Mouse (Mus musculus): ENCODE results near the gene Mgea5. TPM values are rescaled to one million over a fixed set of nuclear protein-coding genes. Genes with fewer than 3 reads are reported as not detected.

Mgea5 gene
- polyA plus RNA-seq, 1 experiment, result 27.1 TPM

- no peak for TF ChIP-seq REST (IDR thresholded peaks at IDR 0.05; ENCODE audit: insufficient read depth, insufficient read length)
- TF ChIP-seq POLR2A (IDR thresholded peaks at IDR 0.05; ENCODE audit: insufficient read length, low read depth), result no peak
- no peak for TF ChIP-seq SRF (IDR thresholded peaks at IDR 0.05; ENCODE audit: control insufficient read depth, insufficient read length, low read depth)
- no peak for TF ChIP-seq MYOD1 (IDR thresholded peaks at IDR 0.05; ENCODE audit: control insufficient read depth in 1 of 3, insufficient read length in 2 of 3, low read depth in 2 of 3)
- TF ChIP-seq POLR2AphosphoS2 (IDR thresholded peaks at IDR 0.05; ENCODE audit: insufficient read length, low read depth), result no peak
- no peak for TF ChIP-seq E2F4 (IDR thresholded peaks at IDR 0.05; ENCODE audit: insufficient read depth)
- no peak for TF ChIP-seq MAX (IDR thresholded peaks at IDR 0.05; ENCODE audit: low read depth)
- TF ChIP-seq TCF3 (IDR thresholded peaks at IDR 0.05; ENCODE audit: insufficient read length, low read depth), result no peak
- no peak for TF ChIP-seq USF1 (IDR thresholded peaks at IDR 0.05; ENCODE audit: low read depth)
- TF ChIP-seq TCF12 (IDR thresholded peaks at IDR 0.05; ENCODE audit: insufficient read depth, poor library complexity, severe bottlenecking), result no peak
- no peak for TF ChIP-seq MYOG (IDR thresholded peaks at IDR 0.05; ENCODE audit: control insufficient read depth in 1 of 3, insufficient read depth in 1 of 3, insufficient read length in 2 of 3, low read depth in 2 of 3)
- Histone ChIP-seq H3ac (ENCODE audit: control insufficient read depth, insufficient read length) (no peak overlapping the region), H3K4me2 (ENCODE audit: low read depth) (no peak overlapping the region), H3K36me3 (ENCODE audit: control insufficient read depth, insufficient read depth) (no peaks in the 10 kb centered on the region), H3K27me3 (ENCODE audit: control insufficient read depth, insufficient read depth, insufficient read length) (peaks cover 59% of the 10 kb centered on the region), H3K79me2 (ENCODE audit: control insufficient read depth, insufficient read depth) (no peaks in the 10 kb centered on the region), H3K4me3 (no peak overlapping the region)
Measured at GRCm38 (mm10) chr19:45734191-45734590, 49.4 kb downstream of the Mgea5 start.

- Histone ChIP-seq H3K4me2 (ENCODE audit: low read depth) (no peak overlapping the region), H3K36me3 (ENCODE audit: control insufficient read depth, insufficient read depth) (no peaks in the 10 kb centered on the region), H3K27me3 (ENCODE audit: control insufficient read depth, insufficient read depth, insufficient read length) (peaks cover 59% of the 10 kb centered on the region), H3K4me3 (no peak overlapping the region), H3K79me2 (ENCODE audit: control insufficient read depth, insufficient read depth) (no peaks in the 10 kb centered on the region), H3ac (ENCODE audit: control insufficient read depth, insufficient read length) (no peak overlapping the region)
- TF ChIP-seq MYOG (IDR thresholded peaks at IDR 0.05; ENCODE audit: control insufficient read depth in 1 of 3, insufficient read depth in 1 of 3, insufficient read length in 2 of 3, low read depth in 2 of 3) (no peak), E2F4 (IDR thresholded peaks at IDR 0.05; ENCODE audit: insufficient read depth) (no peak), MAX (IDR thresholded peaks at IDR 0.05; ENCODE audit: low read depth) (no peak)
Measured at GRCm38 (mm10) chr19:45733564-45733963, 50.1 kb downstream of the Mgea5 start.

- TF ChIP-seq MAX (IDR thresholded peaks at IDR 0.05; ENCODE audit: low read depth), result no peak
- TF ChIP-seq TCF3 (IDR thresholded peaks at IDR 0.05; ENCODE audit: insufficient read length, low read depth), result no peak
- no peak for TF ChIP-seq TCF12 (IDR thresholded peaks at IDR 0.05; ENCODE audit: insufficient read depth, poor library complexity, severe bottlenecking)
- TF ChIP-seq MYOG (IDR thresholded peaks at IDR 0.05; ENCODE audit: control insufficient read depth in 1 of 3, insufficient read depth in 1 of 3, insufficient read length in 2 of 3, low read depth in 2 of 3), result no peak
- no peak for TF ChIP-seq E2F4 (IDR thresholded peaks at IDR 0.05; ENCODE audit: insufficient read depth)
- TF ChIP-seq CEBPB (IDR thresholded peaks at IDR 0.05; ENCODE audit: insufficient read depth, poor library complexity, severe bottlenecking), result no peak
- TF ChIP-seq USF1 (IDR thresholded peaks at IDR 0.05; ENCODE audit: low read depth), result no peak
- no peak for TF ChIP-seq REST (IDR thresholded peaks at IDR 0.05; ENCODE audit: insufficient read depth, insufficient read length)
- no peak for TF ChIP-seq POLR2A (IDR thresholded peaks at IDR 0.05; ENCODE audit: insufficient read length, low read depth)
- no peak for TF ChIP-seq POLR2AphosphoS2 (IDR thresholded peaks at IDR 0.05; ENCODE audit: insufficient read length, low read depth)
- no peak overlapping the region for H3K4me2 ChIP-seq (ENCODE audit: low read depth)
- no peaks in the 10 kb centered on the region for H3K79me2 ChIP-seq (ENCODE audit: control insufficient read depth, insufficient read depth)
- H3ac ChIP-seq (ENCODE audit: control insufficient read depth, insufficient read length), result no peak overlapping the region
- no peaks in the 10 kb centered on the region for H3K36me3 ChIP-seq (ENCODE audit: control insufficient read depth, insufficient read depth)
- H3K27me3 ChIP-seq (ENCODE audit: control insufficient read depth, insufficient read depth, insufficient read length), result peaks cover 61% of the 10 kb centered on the region
- no peak overlapping the region for H3K4me3 ChIP-seq
Measured at GRCm38 (mm10) chr19:45731658-45732057, 52.0 kb downstream of the Mgea5 start.

GRCm38 (mm10) chr19:45730042-45730441, 53.6 kb downstream of the Mgea5 start:
- H3ac ChIP-seq (ENCODE audit: control insufficient read depth, insufficient read length), result no peak overlapping the region
- peaks cover 69% of the 10 kb centered on the region for H3K27me3 ChIP-seq (ENCODE audit: control insufficient read depth, insufficient read depth, insufficient read length)
- TF ChIP-seq POLR2AphosphoS2 (IDR thresholded peaks at IDR 0.05; ENCODE audit: insufficient read length, low read depth) (no peak), E2F4 (IDR thresholded peaks at IDR 0.05; ENCODE audit: insufficient read depth) (no peak), TCF3 (IDR thresholded peaks at IDR 0.05; ENCODE audit: insufficient read length, low read depth) (no peak), POLR2A (IDR thresholded peaks at IDR 0.05; ENCODE audit: insufficient read length, low read depth) (no peak), REST (IDR thresholded peaks at IDR 0.05; ENCODE audit: insufficient read depth, insufficient read length) (no peak), TCF12 (IDR thresholded peaks at IDR 0.05; ENCODE audit: insufficient read depth, poor library complexity, severe bottlenecking) (no peak), MYOD1 (IDR thresholded peaks at IDR 0.05; ENCODE audit: control insufficient read depth in 1 of 3, insufficient read length in 2 of 3, low read depth in 2 of 3) (no peak), SRF (IDR thresholded peaks at IDR 0.05; ENCODE audit: control insufficient read depth, insufficient read length, low read depth) (no peak), MAX (IDR thresholded peaks at IDR 0.05; ENCODE audit: low read depth) (no peak), CEBPB (IDR thresholded peaks at IDR 0.05; ENCODE audit: insufficient read depth, poor library complexity, severe bottlenecking) (no peak), MYOG (IDR thresholded peaks at IDR 0.05; ENCODE audit: control insufficient read depth in 1 of 3, insufficient read depth in 1 of 3, insufficient read length in 2 of 3, low read depth in 2 of 3) (no peak), USF1 (IDR thresholded peaks at IDR 0.05; ENCODE audit: low read depth) (no peak)
- H3K36me3 ChIP-seq (ENCODE audit: control insufficient read depth, insufficient read depth), result no peaks in the 10 kb centered on the region
- no peak overlapping the region for H3K4me2 ChIP-seq (ENCODE audit: low read depth)
- no peaks in the 10 kb centered on the region for H3K79me2 ChIP-seq (ENCODE audit: control insufficient read depth, insufficient read depth)
- no peak overlapping the region for H3K4me3 ChIP-seq

- H3K36me3 ChIP-seq (ENCODE audit: control insufficient read depth, insufficient read depth), result no peaks in the 10 kb centered on the region
- peaks cover 50% of the 10 kb centered on the region for H3K27me3 ChIP-seq (ENCODE audit: control insufficient read depth, insufficient read depth, insufficient read length)
- no peak overlapping the region for H3K4me3 ChIP-seq
- no peak overlapping the region for H3ac ChIP-seq (ENCODE audit: control insufficient read depth, insufficient read length)
- TF ChIP-seq MYOD1 (IDR thresholded peaks at IDR 0.05; ENCODE audit: control insufficient read depth in 1 of 3, insufficient read length in 2 of 3, low read depth in 2 of 3) (no peak), SRF (IDR thresholded peaks at IDR 0.05; ENCODE audit: control insufficient read depth, insufficient read length, low read depth) (no peak), POLR2AphosphoS2 (IDR thresholded peaks at IDR 0.05; ENCODE audit: insufficient read length, low read depth) (no peak), TCF3 (IDR thresholded peaks at IDR 0.05; ENCODE audit: insufficient read length, low read depth) (no peak), USF1 (IDR thresholded peaks at IDR 0.05; ENCODE audit: low read depth) (no peak), REST (IDR thresholded peaks at IDR 0.05; ENCODE audit: insufficient read depth, insufficient read length) (no peak), E2F4 (IDR thresholded peaks at IDR 0.05; ENCODE audit: insufficient read depth) (no peak), MAX (IDR thresholded peaks at IDR 0.05; ENCODE audit: low read depth) (no peak), MYOG (IDR thresholded peaks at IDR 0.05; ENCODE audit: control insufficient read depth in 1 of 3, insufficient read depth in 1 of 3, insufficient read length in 2 of 3, low read depth in 2 of 3) (no peak), POLR2A (IDR thresholded peaks at IDR 0.05; ENCODE audit: insufficient read length, low read depth) (no peak), TCF12 (IDR thresholded peaks at IDR 0.05; ENCODE audit: insufficient read depth, poor library complexity, severe bottlenecking) (no peak), CEBPB (IDR thresholded peaks at IDR 0.05; ENCODE audit: insufficient read depth, poor library complexity, severe bottlenecking) (no peak)
- no peak overlapping the region for H3K4me2 ChIP-seq (ENCODE audit: low read depth)
- no peaks in the 10 kb centered on the region for H3K79me2 ChIP-seq (ENCODE audit: control insufficient read depth, insufficient read depth)
Measured at GRCm38 (mm10) chr19:45727231-45727630, 56.4 kb downstream of the Mgea5 start.
